Mouse (Mus musculus) spleen, embryonic (tissue): ENCODE data around the gene Sfxn1.

Source experiments
- CTCF ChIA-PET: fragments of 350-600 bp; sonication (Branson Sonifier 250); formaldehyde crosslinking; loops from one replicate; lab custom pipeline; 2022; lab: Charles Lee

Sfxn1 gene

DNA sequence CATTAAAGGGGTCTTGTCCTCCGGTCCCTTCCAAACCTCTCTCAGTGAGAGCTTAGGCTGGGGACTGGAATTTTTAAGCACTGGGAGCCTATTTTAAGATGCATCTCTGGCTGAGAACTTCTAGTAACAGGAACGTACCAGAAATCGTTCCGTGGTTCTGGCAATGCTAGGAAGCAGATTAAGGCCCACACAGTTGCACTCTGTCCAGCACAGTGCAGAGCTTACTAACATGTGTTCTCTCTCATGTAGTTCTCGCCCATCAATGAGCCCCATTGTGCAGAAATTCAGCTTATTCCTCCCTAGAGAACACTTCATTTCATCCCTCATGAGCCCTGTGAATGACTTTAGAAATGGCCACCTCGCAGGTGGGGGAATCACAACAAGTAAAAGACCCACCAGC is 44.1 kb downstream of the Sfxn1 start:
- CTCF ChIA-PET, result interaction anchor here (1.3 kb wide), 1 partner anchor 126 kb away, joined by 3 read pairs; no protein-coding TSS in a partner anchor

DNA sequence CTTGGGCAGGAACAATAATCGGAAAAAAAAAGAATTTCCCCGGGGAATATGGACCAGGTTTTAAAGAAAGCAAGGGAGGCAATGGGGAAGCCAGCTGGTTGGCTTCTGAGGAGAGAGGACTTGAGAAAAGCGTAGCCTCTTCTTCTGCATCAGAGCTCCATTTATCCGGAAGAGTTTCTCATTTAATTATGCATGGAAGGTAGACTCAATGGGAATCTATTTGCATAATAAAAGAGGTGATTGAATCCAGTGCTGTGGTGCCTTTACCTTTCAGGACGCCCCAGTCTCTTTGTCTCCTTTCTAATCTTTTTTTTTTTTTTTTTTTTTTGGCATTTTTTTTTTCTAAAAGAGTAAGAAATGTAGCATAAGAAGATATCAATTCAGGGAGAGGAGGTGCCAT is 46.7 kb downstream of the Sfxn1 start:
- CTCF ChIA-PET, result interaction anchor here (0.7 kb wide), 2 partner anchors 173 to 251 kb away, joined by 12 to 21 read pairs; no protein-coding TSS in a partner anchor

DNA sequence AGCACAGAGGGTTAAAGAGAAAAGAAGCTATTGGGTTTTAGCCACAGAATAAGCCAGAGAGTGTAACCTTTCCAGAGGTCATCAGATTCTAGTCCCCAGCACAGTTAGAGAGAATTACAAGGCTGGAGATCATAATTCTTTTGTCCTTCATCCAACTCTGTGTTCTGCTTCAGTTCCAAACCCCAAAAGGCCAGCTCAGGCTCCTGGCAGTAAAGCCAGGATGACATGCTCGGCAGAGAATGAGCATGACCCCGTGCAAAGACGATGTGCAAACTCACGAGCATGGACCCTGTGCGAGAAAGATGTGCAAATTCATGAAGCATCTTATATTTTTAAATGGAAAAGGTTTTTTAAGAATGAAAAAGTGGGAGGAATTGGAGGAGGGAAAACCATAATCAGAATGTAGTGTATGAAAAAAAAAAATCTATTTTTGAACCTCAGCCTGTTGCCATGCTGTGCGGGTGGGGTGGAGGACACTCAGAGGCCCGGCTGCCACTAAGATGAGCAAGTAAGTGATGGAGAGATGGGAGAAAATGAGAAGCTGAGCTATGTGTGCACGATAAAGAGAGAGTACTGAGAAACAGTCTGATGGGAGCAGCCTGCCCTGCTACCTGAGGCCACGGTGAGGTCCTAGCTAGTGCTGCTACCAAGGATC is 66.2 kb downstream of the Sfxn1 start:
- CTCF ChIA-PET, result no interaction called here

DNA sequence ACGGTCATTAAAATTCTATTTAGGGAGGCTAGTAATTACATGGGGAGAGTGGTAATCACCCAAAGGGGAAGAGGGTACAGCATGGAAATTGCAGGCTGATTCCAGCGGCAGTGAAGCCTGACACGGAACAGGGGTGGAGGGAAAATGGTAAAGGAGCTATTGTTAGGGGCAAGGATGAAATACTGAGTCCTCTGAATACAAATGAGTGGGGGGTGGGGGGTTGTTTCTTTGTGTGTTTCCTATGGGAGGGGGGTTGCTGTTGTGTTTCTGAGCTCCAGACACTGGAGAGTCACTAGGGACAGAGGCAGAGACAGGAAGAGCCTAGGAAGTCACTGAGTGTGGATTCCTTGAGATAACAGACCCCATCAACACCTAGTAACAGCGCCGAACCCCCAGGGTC is 72.1 kb downstream of the Sfxn1 start:
- CTCF ChIA-PET, result no interaction called here

DNA sequence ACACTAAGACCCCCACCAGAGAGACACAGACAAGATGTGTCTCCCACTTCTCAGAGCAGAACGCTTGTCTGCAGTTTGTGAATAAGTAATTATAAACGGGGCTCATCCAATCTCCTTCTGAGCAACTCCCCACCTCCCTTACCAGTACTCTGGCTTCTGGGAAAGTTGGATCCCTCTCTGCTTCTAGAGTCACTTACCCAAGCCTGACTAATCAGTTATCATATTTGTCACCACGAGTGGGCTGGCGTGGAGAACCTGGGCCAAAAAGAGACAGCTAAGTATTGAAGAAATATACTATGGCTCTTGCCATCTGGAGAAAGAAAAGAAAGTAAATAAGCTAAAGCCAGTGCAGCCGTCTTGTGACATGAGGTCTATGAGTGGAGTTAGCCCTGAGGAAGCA is 73.0 kb downstream of the Sfxn1 start:
- CTCF ChIA-PET, result no interaction called here

DNA sequence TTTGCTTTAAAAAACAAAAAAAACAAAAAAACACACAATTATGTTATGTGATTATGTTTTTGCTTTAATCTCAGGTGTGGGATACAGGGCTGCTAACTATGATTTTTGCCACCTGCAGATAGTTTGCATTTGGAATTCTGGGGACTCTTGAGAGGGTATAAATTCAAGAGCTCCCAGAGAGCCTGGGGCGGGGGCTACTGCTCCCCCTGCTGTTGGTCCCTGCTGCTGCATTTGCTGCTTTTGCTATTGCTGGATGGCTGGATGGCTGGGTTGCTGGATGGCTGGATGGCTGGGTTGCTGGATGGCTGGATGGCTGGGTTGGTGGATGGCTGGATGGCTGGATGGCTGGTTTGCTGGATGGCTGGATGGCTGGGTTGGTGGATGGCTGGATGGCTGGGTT is 75.7 kb downstream of the Sfxn1 start:
- CTCF ChIA-PET, result interaction anchor here (0.6 kb wide), 1 partner anchor 570 kb away, joined by 42 read pairs; no protein-coding TSS in a partner anchor

DNA sequence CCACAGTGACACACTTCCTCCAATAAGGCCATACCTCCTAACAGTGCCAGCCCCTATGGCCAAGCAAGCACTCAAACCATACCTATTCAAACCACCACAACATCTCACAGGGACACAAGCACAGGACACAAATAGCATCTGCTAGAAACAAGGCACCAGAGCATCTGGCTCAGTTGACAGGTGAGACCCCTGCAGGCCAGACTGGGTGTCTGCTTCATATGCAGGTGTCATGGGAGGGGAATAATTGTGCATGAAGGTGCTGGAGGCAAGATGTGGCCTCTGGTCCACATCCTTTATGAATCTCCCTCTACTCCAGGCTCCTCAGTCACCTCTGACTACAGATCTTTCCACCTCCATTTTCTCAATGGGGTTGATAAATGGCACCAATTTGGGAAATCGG is 80.8 kb downstream of the Sfxn1 start:
- CTCF ChIA-PET, result no interaction called here

DNA sequence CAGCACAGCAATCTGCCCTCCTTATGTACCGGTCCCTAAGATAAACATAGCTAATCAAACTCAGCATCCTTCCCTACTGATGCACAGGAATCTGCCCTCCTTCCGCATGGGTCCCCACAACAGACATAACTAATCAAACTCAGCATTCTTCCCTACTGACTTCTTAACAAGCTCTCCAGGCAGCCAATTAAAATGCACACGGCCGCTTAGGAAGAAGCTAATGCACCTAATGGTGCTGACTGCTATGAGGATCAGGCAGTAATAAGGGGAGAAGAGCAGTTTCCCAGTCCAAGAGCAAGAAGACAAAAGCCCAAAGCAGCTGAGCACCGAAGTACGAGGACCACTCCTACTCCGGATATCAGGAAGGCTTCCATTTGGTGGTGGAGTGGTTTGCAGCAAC is 81.2 kb downstream of the Sfxn1 start:
- CTCF ChIA-PET, result interaction anchor here (0.6 kb wide), 1 partner anchor 10 kb away, joined by 4 read pairs; no protein-coding TSS in a partner anchor

DNA sequence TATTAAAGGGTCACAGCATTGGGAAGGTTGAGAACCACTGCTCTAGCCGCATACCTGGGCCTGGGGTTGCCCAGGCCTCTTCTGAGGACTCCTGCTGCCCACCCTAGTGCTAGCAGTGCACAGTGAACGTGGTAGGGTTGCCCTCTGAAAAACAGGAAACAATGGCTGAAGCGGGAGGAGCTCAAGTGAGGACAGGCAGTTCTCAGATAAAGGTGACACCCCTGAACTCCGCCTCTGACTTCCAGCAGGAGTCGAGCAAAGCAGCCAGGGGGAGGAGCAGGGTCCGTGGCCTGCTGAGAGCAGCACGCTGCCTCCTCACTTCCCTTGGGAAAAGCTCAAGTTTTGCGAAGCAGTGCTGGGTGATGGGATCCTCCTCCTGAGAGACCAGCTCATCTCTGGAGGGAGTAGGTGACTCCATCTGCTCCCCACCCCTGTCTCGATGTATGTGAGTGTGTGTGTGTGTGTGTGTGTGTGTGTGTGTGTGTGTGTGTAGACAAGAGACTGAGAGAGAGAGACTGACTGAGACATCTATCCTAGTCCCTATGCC is 82.1 kb downstream of the Sfxn1 start:
- CTCF ChIA-PET, result interaction anchor here (0.6 kb wide), 1 partner anchor 11 kb away, joined by 4 read pairs; no protein-coding TSS in a partner anchor

DNA sequence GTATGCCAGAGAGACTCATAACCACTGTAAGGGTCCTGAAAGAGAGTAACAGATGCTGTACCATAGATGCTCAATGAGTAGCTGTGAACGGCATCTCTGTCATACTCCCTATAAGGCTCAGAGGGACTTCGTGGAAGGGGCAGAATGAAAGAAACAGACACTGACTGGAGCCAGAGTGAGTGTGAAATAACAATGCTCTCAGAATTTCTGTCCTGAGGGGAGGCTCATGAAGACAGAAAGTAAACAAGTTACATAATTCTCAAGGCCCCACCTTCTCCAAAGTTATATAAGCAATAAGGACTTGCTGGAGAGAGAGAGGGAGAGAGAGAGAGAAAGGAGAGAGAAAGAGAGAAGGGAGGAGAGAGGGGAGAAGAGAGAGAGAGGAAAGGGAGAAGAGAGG is 84.2 kb downstream of the Sfxn1 start:
- CTCF ChIA-PET, result no interaction called here
